Mouse (Mus musculus) midbrain, embryonic 14.5 days (tissue): Measurements from ENCODE around the gene Spty2d1. TPM values are rescaled to one million over a fixed set of nuclear protein-coding genes. Genes with fewer than 3 reads are reported as not detected.
"Not testable (repeated sequence)": the region's sequence is repeated elsewhere in the genome, so short reads cannot be mapped to it uniquely, and the experiment has no call there.

Experiments
- ATAC-seq: fragments of 200-750 bp; cut with Nextera tagmentation; 2 replicates; pipeline ENCODE4 v1.8.0; 2017; ENCODE audit warnings: moderate number of reproducible peaks, moderate library complexity; ENCODE audit not compliant: low FRiP score, low TSS enrichment
- DNase-seq: peaks from one replicate; pipeline ENCODE4 v3.0.0-alpha.2; 2015
- H3K27ac ChIP-seq: fragments of 300-500 bp; sonication (generic); replicated peaks from 2 replicates; pipeline ENCODE4 v1.5.1; 2014; ENCODE audit warnings: mild to moderate bottlenecking, low read depth, low read length, moderate library complexity
- H3K27me3 ChIP-seq: fragments of 300-500 bp; sonication (generic); 2 replicates; pipeline ENCODE4 v1.6.1; 2014; ENCODE audit warnings: low read length, control low read depth, mixed read lengths; ENCODE audit not compliant: control insufficient read depth, insufficient read depth
- H3K36me3 ChIP-seq: fragments of 300-500 bp; sonication (generic); 2 replicates; pipeline ENCODE4 v1.6.1; 2014; ENCODE audit warnings: low read length, control low read depth; ENCODE audit not compliant: control insufficient read depth, insufficient read depth
- H3K4me1 ChIP-seq: fragments of 300-500 bp; sonication (generic); 2 replicates; pipeline ENCODE4 v1.6.1; 2014; ENCODE audit warnings: mild to moderate bottlenecking, antibody characterized with exemption, low read length, control low read depth; ENCODE audit not compliant: control insufficient read depth, insufficient read depth
- H3K4me2 ChIP-seq: fragments of 300-500 bp; sonication (generic); 2 replicates; pipeline ENCODE4 v1.6.1; 2014; ENCODE audit warnings: mild to moderate bottlenecking, low read length, moderate library complexity
- H3K4me3 ChIP-seq: fragments of 300-500 bp; sonication (generic); replicated peaks from 2 replicates; pipeline ENCODE4 v1.5.1; 2014; ENCODE audit warnings: low read depth, low read length
- H3K9ac ChIP-seq: fragments of 300-500 bp; sonication (generic); replicated peaks from 2 replicates; pipeline ENCODE4 v1.6.1; 2014; ENCODE audit warnings: mild to moderate bottlenecking, low read length, moderate library complexity
- H3K9me3 ChIP-seq: fragments of 300-500 bp; sonication (generic); 2 replicates; pipeline ENCODE4 v1.6.1; 2016; ENCODE audit warnings: low read length, control low read depth, mixed read lengths; ENCODE audit not compliant: control insufficient read depth
- WGBS: fragments of 180-500 bp; shearing (Covaris S2); extraction: QIAGEN DNeasy Blood & Tissue Kit; methylation state at CpG from one replicate; pipeline ENCODE4 v1.1.7; 2014; 5-methylcytosine and 5-hydroxymethylcytosine counted together
- polyA plus RNA-seq: library from polyadenylated mRNA; unstranded; fragments of >200 nt; fragmentation: Nextera tagmentation; extraction: Ambion mirVana; gene quantifications from 2 replicates; pipeline ENCODE4 v1.2.1, GENCODE M21; 2014

Spty2d1 gene
- polyA plus RNA-seq, 1 experiment from 2014 or later = 8.9 TPM

- no peak overlapping the region for H3K4me3 ChIP-seq
- no peaks in the 10 kb centered on the region for H3K4me1 ChIP-seq
- no peak overlapping the region for H3K4me2 ChIP-seq
- H3K36me3 ChIP-seq = no peaks in the 10 kb centered on the region
- no peak overlapping the region for H3K9ac ChIP-seq
- ATAC-seq = no peak
- WGBS = 100% methylated on average over 1 of the region's 1 CpGs
- no peaks in the 10 kb centered on the region for H3K27me3 ChIP-seq
- DNase-seq = no peak
- H3K9me3 ChIP-seq = no peaks in the 10 kb centered on the region
- no peak overlapping the region for H3K27ac ChIP-seq
Measured at GRCm38 (mm10) chr7:47027520-47027919, 19.3 kb upstream of the Spty2d1 start.

DNA sequence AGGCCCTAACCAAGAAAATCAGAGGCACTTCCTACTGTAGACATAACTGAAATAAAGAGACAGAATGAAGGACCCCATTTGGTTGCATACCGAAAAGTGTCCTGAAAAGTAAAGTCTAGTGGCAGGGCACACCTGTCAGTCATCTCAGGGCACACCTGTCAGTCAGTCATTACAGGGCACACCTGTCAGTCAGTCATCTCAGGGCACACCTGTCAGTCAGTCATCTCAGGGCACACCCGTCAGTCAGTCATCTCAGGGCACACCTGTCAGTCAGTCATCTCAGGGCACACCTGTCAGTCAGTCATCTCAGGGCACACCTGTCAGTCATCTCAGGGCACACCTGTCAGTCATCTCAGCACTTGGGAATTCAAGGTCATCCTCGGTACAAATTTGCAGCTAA, 18.7 kb upstream of the Spty2d1 start:
- not testable (repeated sequence) for H3K4me3 ChIP-seq, H3K27ac ChIP-seq, ATAC-seq, H3K27me3 ChIP-seq, H3K36me3 ChIP-seq, H3K4me1 ChIP-seq, H3K9ac ChIP-seq, DNase-seq, H3K4me2 ChIP-seq, H3K9me3 ChIP-seq
- 87% methylated on average over 3 of the region's 3 CpGs for WGBS

DNA sequence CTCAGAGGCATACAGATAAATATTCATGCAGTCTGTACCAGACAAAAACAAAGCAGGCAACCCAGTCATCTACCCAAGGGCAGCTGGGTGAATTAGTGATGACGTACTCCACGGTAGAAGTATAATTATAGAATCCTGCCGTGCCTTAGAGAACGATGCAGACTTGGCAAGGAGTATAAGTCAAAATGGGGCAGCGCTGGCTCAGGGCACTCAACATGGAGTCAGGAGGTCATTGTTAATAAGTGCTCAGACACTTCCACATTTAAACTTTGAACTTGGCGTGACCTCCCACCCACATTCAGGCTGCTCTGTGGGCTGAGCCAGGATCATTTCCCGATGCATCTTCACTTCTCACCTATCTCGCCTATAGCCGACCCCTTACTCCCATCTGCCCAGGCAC, 17.2 kb upstream of the Spty2d1 start:
- Histone ChIP-seq H3K9ac (no peak overlapping the region), H3K4me3 (no peak overlapping the region), H3K9me3 (no peaks in the 10 kb centered on the region), H3K27me3 (no peaks in the 10 kb centered on the region), H3K4me2 (no peak overlapping the region), H3K27ac (no peak overlapping the region), H3K4me1 (no peaks in the 10 kb centered on the region), H3K36me3 (no peaks in the 10 kb centered on the region)
- ATAC-seq = no peak
- 69% methylated on average over 9 of the region's 9 CpGs for WGBS
- no peak for DNase-seq

DNA sequence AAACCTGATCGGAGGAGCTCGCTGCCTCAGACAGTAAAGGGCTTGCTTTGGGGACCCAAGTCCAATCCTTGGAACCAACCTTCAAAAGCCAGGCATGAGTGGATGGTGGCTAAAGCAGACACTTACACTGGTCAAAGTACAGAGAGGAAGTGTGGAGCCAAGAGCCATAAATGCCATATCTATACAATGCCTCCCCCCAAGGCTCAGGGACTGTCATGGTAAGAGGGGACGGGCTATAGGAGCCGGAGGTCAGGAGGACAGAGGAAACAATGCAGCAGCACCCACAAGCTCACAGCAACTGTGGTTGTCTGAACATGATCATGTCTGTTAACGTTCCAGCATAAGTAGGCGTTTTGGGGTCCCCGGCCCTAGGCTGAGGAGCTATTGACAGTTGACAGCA, 16.2 kb upstream of the Spty2d1 start:
- H3K4me3 ChIP-seq = no peak overlapping the region
- H3K4me1 ChIP-seq = no peaks in the 10 kb centered on the region
- no peaks in the 10 kb centered on the region for H3K36me3 ChIP-seq
- no peak for DNase-seq
- H3K4me2 ChIP-seq = no peak overlapping the region
- ATAC-seq = no peak
- no peak overlapping the region for H3K9ac ChIP-seq
- H3K27ac ChIP-seq = no peak overlapping the region
- no peaks in the 10 kb centered on the region for H3K9me3 ChIP-seq
- WGBS = 87% methylated on average over 7 of the region's 7 CpGs
- H3K27me3 ChIP-seq = no peaks in the 10 kb centered on the region

- WGBS = 15% methylated on average over 6 of the region's 6 CpGs
- no peak overlapping the region for H3K4me2 ChIP-seq
- no peaks in the 10 kb centered on the region for H3K9me3 ChIP-seq
- H3K27me3 ChIP-seq = no peaks in the 10 kb centered on the region
- DNase-seq = peak; percentile 86
- no peaks in the 10 kb centered on the region for H3K4me1 ChIP-seq
- H3K4me3 ChIP-seq = no peak overlapping the region
- no peaks in the 10 kb centered on the region for H3K36me3 ChIP-seq
- no peak overlapping the region for H3K27ac ChIP-seq
- H3K9ac ChIP-seq = no peak overlapping the region
- no peak; the same call in 1 of the 2 replicates for ATAC-seq
Measured at GRCm38 (mm10) chr7:47023530-47023929, 15.3 kb upstream of the Spty2d1 start.

- DNase-seq (no peak), ATAC-seq (no peak)
- H3K9me3 ChIP-seq = no peaks in the 10 kb centered on the region
- no peaks in the 10 kb centered on the region for H3K4me1 ChIP-seq
- WGBS = 76% methylated on average over 8 of the region's 8 CpGs
- H3K36me3 ChIP-seq = no peaks in the 10 kb centered on the region
- no peak overlapping the region for H3K4me3 ChIP-seq
- no peaks in the 10 kb centered on the region for H3K27me3 ChIP-seq
- H3K9ac ChIP-seq = no peak overlapping the region
- no peak overlapping the region for H3K4me2 ChIP-seq
- no peak overlapping the region for H3K27ac ChIP-seq
Measured at GRCm38 (mm10) chr7:47022482-47022881, 14.3 kb upstream of the Spty2d1 start.

- H3K9ac ChIP-seq = no peak overlapping the region
- WGBS = 16% methylated on average over 8 of the region's 8 CpGs
- no peaks in the 10 kb centered on the region for H3K4me1 ChIP-seq
- DNase-seq = no peak
- no peak overlapping the region for H3K4me2 ChIP-seq
- H3K9me3 ChIP-seq = no peaks in the 10 kb centered on the region
- no peaks in the 10 kb centered on the region for H3K27me3 ChIP-seq
- no peak overlapping the region for H3K27ac ChIP-seq
- ATAC-seq = no peak
- no peaks in the 10 kb centered on the region for H3K36me3 ChIP-seq
- no peak overlapping the region for H3K4me3 ChIP-seq
Measured at GRCm38 (mm10) chr7:47020956-47021355, 12.7 kb upstream of the Spty2d1 start.

DNA sequence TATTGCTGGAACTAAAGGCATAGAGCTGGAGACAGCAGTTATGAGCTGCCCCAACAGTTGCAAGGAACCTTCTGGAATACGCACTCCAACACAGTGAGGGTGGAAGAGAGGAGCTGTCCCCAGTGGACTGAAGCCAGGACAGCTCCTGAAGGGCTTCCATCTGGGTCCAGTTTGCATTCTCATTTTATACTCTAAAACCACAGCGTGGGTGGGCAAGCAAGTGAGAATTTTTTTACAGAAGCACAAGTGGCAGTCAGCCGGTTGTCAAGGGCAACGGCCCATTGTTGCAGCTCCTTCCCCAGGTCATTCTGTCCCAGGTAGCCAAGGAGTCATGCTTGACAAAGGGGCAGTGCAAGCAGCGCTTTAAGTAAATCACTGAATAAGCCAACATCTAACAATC, 11.4 kb upstream of the Spty2d1 start:
- no peak overlapping the region for H3K9ac ChIP-seq
- whole genome bisulfite sequencing = 66% methylated on average over 5 of the region's 5 CpGs

DNA sequence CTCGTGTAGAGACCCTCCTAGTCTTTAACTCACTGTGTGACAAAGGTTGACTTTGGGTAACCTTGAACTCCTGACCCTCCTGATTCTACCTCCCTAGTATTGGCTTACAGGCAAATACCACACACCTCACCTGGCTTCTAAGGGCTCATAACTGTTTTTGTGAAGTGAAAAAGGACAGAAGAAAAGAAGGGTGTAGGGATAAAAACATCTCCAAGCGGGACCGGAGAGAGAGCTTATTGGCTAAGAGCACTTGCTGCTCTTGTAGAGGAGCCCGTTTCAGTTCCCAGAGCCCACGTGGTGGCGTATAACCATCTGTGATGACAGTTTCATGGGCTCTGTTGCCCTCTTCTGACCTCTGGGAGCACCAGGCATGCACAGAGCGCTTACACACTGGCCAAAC, 8.9 kb upstream of the Spty2d1 start:
- no peak overlapping the region for H3K9ac ChIP-seq
- H3K36me3 ChIP-seq = no peaks in the 10 kb centered on the region
- peaks cover 5% of the 10 kb centered on the region; the same call in 1 of the 2 replicates for H3K4me1 ChIP-seq
- no peak overlapping the region for H3K4me3 ChIP-seq
- 81% methylated on average over 7 of the region's 7 CpGs for WGBS
- no peaks in the 10 kb centered on the region for H3K27me3 ChIP-seq
- ATAC-seq (no peak), DNase-seq (no peak)
- no peaks in the 10 kb centered on the region for H3K9me3 ChIP-seq
- H3K4me2 ChIP-seq = no peak overlapping the region
- H3K27ac ChIP-seq = no peak overlapping the region

More for the DNA sequence above, 11.4 kb upstream of the Spty2d1 start:
- DNase-seq (no peak), ATAC-seq (no peak)
- Histone ChIP-seq H3K27ac (no peak overlapping the region), H3K27me3 (no peaks in the 10 kb centered on the region), H3K4me3 (no peak overlapping the region), H3K4me2 (no peak overlapping the region), H3K36me3 (no peaks in the 10 kb centered on the region), H3K9me3 (no peaks in the 10 kb centered on the region), H3K4me1 (peaks cover 5% of the 10 kb centered on the region; the same call in 1 of the 2 replicates)
